Mouse (Mus musculus) inflammation-experienced regulatory T-cells, adult 6 months (primary cell): Measurements from ENCODE around the gene Dtl. TPM values are rescaled to one million over a fixed set of nuclear protein-coding genes. Genes with fewer than 3 reads are reported as not detected.
"Not testable (repeated sequence)": the region's sequence is repeated elsewhere in the genome, so short reads cannot be mapped to it uniquely, and the experiment has no call there.

Source experiments
- ATAC-seq: one replicate; pipeline ENCODE4 v1.8.0; 2017
- polyA plus RNA-seq, 3 experiments: library from polyadenylated mRNA; unstranded; fragments of 100-300 nt; shearing (Covaris generic); gene quantifications; one replicate each; pipeline ENCODE4 v1.2.1; 2017

Dtl gene
- polyA plus RNA-seq, 3 experiments from 2014 or later = 6.6 to 30.2 (median 8.4) TPM

DNA sequence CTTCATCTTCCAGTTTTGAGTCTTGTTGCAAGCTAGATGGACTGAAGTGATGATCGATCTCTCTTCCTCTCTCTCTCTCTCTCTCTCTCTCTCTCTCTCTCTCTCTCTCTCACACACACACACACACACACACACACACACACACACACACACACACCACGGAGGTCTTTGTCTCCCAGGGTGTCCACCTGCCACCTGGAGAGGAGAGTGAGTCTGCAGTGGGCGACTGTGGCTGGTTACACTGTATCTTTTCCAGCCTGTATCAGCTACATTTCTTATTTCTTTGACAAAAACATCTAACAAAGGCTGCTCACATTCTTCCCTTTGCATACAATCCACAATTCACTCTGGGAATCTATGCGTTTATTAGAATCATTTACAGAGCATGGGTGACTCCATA lies 56.4 kb downstream of the Dtl start:
- no peak for ATAC-seq

DNA sequence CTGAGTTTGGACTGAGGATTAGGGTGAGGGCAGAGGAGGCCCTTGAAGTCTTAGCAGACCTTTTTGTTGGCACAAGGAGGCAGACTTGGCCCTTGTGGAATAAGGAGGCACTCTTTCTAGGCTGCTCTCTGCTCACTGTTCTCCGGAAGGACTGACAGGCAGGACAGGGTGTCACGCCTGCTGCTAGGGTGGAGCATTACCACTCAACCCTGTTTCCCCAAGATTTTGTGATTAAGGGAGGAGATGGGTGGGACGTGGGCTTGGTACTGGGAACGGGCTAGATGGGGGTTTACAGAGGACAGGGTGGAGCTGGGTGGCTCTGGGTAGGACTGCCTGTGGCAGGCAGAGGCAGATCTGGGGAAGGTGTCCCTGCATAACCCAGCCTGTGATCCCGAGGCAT lies 57.4 kb downstream of the Dtl start:
- no peak for ATAC-seq

DNA sequence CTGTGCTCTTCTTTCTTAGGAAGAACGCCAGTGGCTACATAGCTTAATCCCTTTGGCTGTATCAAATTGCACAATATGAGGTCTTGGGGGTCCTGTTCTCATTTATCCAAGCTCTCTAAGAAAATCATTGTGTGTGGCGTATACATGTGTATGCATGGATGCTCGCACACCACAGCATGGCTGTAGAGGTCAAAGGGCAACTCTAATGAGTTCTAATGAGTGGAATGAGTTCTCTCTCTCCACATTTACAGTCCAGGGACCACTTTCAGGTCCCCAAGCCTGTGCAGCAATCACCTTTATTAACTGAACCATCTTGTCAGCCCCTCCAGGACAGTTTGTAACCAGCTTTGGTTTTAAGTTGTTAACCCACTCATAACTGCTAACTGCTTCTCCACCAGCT lies 58.3 kb downstream of the Dtl start:
- no peak for ATAC-seq

DNA sequence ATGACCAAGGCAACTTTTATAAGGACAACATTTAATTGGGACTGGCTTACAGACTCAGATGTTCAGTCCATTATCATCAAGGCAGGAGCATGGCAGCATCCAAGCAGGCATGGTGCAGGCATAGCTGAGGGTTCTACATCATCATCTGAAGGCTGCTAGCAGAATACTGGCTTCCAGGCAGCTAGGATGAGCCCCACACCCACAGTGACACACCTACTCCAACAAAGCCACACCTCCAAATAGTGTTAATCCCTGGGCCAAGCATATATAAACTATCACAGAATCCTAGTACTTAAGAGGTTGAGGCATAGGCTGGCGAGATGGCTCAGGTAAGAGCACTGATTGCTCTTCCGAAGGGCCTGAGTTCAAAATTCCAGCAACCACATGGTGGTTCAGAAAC lies 59.0 kb downstream of the Dtl start:
- not testable (repeated sequence) for ATAC-seq

DNA sequence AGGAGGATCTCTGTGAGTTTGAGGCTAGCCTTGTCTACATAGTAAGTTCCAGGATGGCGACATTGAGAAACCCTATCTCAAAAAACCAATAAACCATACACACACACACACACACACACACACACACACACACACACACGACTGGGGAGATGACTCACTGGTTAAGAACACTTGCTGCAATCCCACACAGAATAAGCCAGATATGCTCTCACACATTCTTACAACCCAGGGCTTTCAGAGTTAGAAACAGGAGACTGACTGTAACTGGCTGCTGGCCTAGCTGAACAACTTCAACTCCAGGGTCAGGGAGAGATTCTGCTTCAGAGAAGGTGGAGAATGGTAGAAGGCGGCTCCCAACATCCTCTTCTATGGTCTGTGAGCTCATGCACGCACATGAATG lies 62.1 kb downstream of the Dtl start:
- no peak for ATAC-seq

DNA sequence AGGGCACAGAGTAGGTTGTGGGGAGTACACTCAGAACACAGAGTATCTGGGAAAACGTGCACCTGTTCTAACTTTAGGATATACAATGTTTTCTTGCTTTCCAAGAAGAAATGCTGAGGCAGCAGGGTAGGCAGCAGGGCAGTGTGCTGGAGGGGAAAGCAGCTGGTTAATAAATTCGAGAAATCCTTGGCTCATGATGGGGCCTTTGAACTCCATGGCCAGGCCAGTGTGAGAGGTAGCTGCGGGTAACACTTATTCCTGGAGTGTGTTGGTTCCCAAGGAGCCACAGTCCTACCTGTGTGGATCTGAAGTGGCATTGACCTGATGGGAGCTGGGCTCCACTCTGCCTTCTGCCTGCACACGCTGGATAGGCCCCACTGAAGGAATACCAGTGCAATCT lies 63.0 kb downstream of the Dtl start:
- no peak for ATAC-seq

DNA sequence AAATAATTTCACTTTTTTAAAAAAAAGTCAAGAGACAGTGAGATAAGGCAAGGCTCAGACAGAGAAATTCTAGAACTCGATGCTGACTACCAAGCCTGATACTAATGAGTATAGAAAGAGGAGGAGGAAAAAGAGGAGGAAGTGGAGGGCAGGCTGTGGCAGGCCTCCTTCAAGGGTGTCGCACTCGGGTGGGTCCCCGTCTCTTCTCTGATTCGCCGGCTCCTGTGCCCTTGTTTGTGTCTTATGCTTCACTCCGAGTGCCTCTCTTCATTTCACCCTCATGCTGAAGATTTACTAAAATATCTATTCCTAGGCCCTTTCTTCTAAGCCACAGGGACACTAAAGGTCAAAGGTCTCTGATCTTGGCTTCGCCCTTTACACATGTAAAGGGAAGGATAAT lies 63.8 kb downstream of the Dtl start:
- no peak for ATAC-seq

DNA sequence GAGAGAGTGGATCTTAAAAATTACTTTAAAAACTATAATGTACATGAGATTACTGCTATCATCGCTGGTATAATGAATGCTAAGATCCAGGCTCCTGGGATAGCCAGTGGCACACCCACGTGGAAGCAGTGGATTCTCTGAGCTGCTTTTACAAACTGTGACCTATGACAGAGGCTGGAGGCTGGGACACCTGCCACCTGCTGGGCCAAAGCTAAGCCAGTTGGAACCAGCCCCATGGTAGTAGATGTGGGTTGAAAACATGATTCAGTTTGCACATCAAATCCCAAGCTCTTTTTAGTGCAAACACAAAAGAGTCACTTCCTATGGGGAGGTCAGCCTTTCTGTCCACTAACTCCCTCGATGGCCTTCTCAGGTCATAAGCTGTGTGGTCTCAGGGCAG lies 65.5 kb downstream of the Dtl start:
- ATAC-seq = no peak

DNA sequence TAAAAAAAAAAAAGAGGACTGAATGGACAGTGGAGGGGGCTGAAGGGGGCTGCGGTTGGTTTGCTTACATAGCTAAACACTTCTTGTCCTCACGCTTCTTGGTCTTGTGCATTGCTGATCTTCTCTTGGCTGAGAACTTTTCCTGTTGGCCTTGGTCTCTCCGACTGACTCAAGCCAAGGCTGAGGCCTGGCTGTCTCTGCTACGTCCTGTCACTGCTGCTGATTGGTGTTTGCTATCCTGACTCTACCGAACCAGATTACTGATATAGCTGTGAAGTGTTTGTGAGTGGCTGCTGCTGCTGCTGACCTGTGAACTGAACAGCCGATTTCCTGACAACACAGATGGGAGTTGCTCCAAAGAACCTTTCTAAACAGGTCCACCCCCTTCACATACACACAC lies 66.2 kb downstream of the Dtl start:
- no peak for ATAC-seq

DNA sequence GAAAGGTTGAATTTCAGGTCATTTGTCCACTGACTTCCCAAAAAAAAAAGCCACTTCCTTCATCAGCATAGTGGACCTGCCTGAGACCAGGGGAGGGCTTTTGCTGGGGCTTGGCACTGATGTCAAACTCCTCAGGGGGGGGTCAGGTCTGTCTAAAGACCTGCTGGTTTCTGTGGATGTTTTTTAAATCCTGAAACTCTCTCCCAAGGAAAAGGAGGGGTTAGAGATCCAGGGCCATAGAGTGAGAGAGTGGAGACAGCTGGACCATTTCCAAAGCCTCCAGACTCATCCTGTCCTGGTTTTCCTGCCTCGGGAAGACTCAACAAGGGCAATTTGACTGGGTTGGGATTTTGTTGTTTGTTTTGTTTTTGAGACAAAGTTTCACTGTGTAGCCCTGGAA lies 68.6 kb downstream of the Dtl start:
- no peak for ATAC-seq

DNA sequence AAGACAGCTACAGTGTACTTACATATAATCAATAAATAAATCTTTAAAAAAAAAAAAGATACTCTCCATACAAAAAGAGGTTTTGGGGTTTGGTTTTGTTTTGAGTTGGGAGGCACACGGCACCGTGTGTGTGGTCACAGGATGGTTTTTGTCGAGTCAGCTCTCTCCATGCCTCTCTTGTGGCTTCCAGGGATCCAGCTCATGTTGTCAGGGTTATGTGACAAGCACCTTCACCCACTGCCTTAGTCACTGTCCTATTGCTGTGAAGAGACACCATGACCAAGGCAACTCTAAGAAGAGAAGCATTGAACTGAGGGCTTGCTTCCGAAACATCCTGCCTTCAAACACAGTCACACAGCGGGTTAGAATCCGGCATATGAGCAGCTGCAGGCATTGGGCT lies 75.7 kb downstream of the Dtl start:
- ATAC-seq = no peak

DNA sequence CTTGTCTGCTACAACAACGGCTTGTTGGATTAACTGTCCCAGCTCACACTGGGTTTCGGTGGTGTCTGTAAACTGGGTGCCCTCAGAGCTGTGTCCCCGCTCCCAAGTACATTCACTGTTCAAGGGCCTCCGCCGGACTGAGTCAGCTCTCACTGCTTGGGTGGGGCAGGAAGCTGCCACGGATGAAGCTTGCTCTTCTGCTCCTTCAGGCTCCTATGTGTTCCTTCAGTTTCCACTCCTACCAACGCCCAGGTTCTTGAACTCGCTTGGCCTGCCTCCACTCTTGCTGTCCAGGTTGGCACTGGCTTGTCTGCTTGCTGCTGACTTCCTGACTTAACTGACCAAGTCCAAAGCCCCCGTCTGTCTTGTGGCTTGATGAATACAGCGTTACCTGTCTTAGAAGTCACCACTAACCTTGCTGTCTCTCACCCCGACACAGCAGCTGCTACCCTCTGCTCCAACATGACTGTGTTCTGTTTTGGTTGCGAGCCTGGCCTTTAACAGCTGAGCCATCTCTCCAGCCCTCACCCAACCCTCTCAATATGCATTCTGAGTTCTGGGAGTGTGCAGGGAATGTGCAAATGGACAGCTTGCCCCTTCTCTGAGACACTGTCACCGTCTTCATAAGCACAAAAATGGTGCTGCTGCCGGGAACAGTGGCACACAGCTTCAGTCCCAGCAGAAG lies 76.9 kb downstream of the Dtl start:
- ATAC-seq = no peak

DNA sequence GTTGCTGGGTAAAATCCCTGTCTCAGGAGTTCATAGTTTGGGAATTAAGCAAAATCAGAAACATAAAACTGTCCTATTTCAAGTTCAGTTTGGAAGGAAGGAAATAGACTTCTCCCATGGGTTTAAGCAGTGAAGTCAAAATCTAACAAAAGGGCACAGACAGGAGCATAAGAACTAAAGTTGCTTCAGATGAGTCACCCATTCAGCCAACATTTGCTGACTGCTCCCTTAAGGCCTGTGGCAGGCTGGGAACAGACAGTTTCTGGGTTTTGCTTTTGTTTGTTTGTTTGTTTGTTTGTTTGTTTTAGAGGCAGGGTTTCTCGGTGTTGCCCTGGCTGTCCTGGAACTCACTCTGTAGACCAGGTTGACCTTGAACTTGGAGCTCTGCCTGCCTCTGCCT lies 78.7 kb downstream of the Dtl start:
- ATAC-seq = no peak

DNA sequence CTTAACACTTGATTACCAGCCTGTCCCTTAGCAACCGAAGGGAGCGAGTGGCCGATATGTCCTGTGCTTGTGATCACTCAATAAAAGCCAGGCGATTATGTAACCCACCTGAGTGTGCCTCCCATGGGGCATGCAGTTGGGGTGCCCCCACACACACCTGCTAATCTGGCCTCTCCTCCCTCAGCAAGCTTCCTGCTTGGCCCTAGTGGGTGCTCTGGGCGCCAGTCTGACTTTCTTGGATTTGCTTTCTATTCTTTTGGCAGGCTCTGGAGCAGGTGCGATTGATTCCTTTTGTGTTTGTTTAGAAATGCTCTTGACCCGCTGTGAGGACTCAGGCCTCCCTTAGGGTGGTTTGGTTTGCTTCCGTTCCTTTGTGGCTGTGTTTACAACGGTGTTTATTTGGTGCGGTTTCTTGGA lies 80.3 kb downstream of the Dtl start:
- no peak for ATAC-seq

DNA sequence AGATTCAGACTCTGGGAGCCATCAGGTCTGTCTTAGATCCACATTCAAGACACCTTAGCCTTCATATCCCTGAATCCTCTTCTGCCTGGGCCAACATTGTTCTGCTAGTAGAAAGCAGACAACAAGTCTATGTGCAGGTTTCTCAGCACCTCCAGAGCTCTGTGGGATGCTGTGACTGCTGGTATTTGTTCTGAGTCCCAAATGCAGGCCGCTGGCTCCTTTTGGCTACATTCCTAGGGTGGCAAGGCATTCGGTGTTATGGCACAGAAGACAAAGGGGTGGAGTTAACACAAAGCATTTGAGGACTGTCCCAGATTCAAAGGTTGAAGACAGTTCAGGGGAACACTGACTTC lies 81.1 kb downstream of the Dtl start:
- ATAC-seq = no peak

DNA sequence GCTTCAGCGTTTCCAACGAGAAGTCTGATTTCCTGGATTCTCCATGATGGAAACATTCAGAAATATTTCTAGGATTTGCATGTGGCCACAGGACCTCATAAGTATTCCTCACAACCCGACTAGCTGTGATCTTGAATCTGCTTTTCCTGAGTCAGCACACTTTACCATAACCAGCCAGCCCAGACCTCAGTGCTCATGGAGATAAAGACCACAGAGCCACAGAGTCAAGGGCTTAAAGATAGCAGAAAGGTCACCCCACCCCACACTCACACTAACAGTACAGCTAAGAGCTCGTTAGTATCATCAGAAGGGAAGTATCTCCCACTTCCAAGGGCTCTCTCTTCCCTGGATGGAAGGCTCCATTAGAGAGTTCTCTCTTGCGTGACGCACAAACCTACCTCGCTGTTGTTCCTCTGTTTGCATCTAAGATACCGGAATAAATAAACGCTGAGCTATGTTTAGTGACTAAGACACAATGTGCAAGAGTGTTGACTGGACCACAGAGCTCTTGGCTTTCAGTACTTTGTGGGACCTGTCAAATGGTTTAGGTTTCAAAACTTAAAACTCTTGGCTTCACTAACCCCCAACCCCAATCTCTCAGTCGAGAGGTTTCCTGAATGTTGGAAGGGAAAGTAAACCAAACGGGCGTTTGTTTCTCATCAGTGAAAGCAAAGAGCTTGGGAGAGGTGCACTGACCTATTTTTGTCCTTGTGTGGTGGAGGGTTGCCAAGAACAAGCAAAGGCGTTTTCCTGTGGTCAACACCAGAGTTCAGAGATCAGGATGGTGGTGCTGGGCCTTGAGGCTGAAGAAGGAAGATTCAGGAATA lies 81.7 kb downstream of the Dtl start:
- ATAC-seq = no peak

DNA sequence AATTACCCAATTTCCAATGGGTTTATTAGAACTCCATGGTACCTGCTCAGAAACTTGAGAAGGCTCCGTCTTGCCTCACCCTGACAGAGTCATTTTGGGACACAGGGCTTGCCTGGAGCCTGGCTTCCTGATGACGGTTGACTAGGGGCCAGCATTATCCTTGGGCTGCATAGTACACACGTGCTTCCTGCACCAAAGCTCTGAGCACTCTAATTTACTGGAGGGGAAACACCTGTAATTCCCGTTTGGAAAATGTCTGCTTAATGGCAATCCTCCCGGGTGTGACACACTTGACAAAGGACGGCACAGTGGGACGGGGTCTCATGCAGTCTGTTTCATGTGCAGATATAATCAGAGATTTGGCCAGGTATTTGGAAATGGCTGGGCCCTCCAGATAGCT lies 84.9 kb downstream of the Dtl start:
- ATAC-seq = no peak

Other genes with a start within 250 kb of the Dtl start
- 10 to 100 TPM; 15.5 to 29.6 (median 23.7) TPM for gene Tmem206, start 249.6 kb downstream of the Dtl start, polyA plus RNA-seq
- 10 to 100 TPM; 33.7 to 66.6 (median 43.3) TPM for gene Ppp2r5a, start 172.3 kb downstream of the Dtl start, polyA plus RNA-seq
- gene Ints7, start 92 bp upstream of the Dtl start, polyA plus RNA-seq = 10 to 100 TPM; 36.3 to 43.1 (median 40.9) TPM
- 1 to 10 TPM; 7.2 to 8.7 (median 8.3) TPM for gene Lpgat1, start 142.3 kb upstream of the Dtl start, polyA plus RNA-seq
- gene Nek2, start 245.9 kb upstream of the Dtl start, polyA plus RNA-seq = 10 to 100 TPM in 1 of 3 experiments, 1 to 10 TPM in 1, under 1 TPM in 1; 0.50 to 17.7 (median 1.4) TPM